Mouse (Mus musculus) brown adipose tissue, adult 24 weeks (tissue): ENCODE results near the gene Grb2. TPM values are rescaled to one million over a fixed set of nuclear protein-coding genes. Genes with fewer than 3 reads are reported as not detected.
A peak's percentile ranks its signal among the peaks of the same experiment; 100 is the strongest.

ENCODE experiments used
- H3K27ac ChIP-seq: fragments of 200-500 bp; replicated peaks from 2 replicates; pipeline ENCODE4 v1.5.1; 2012; ENCODE audit warnings: low read depth, mild to moderate bottlenecking, low read length
- H3K4me1 ChIP-seq: fragments of 200-500 bp; 2 replicates; pipeline ENCODE4 v1.6.1; 2012; ENCODE audit warnings: low read length, mixed read lengths; ENCODE audit not compliant: control insufficient read depth, insufficient read depth, insufficient read length
- H3K4me3 ChIP-seq: fragments of 200-500 bp; 2 replicates; pipeline ENCODE4 v1.5.1; 2012; ENCODE audit warnings: low read depth, mild to moderate bottlenecking, low read length, moderate library complexity; ENCODE audit not compliant: insufficient read depth
- polyA plus RNA-seq: library from polyadenylated mRNA; stranded (reverse); fragments of >200 nt; gene quantifications from 2 replicates; pipeline ENCODE4 v1.2.4, GENCODE M21; 2012; ENCODE audit not compliant: missing spikeins, insufficient read depth, insufficient read length

Grb2 gene
- 29.1 and 32.4 TPM in 2 replicates for polyA plus RNA-seq

DNA sequence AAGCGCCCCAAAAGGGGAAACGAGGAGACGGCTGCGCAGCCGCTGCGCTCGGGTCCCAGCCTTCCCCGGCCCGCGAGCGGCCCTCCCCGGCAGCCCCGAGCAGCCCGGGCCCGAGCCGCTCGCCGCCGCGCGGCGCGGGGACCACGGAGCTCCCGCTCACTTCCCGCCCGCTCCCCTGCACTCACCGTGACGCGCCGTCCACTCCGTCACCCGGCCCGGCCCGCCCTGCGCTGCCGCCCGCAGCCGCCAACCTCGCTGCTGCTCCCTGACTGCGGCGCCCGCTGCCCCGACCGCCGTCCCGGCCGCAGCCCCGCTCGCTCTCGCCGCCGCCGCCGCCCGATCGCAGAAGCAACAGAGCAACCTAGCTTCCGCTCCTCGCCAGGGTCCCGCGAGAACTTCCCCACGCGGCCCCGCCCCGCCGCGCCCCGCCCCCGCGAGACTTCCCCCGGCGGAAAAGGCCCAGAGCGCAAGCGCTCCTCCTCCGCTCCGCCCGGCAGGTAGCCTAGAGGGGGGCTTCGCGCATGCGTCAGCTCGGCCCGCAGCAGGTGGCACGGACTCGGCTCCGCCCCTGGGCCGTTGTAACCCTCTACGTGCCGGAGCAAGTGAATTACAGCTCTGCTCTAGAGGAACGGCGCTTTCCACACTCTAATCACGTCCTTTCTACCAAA is at the start of gene Grb2:
Grb2 (minus strand) TSS at position 389 of the 668 bp plus-strand sequence.
- Histone ChIP-seq H3K4me3 (peak within 1 kb of the TSS; percentile 85), H3K27ac (peak within 1 kb of the TSS; percentile 71), H3K4me1 (peaks cover 10% of the 10 kb centered on the region; the same call in 1 of the 2 replicates)

DNA sequence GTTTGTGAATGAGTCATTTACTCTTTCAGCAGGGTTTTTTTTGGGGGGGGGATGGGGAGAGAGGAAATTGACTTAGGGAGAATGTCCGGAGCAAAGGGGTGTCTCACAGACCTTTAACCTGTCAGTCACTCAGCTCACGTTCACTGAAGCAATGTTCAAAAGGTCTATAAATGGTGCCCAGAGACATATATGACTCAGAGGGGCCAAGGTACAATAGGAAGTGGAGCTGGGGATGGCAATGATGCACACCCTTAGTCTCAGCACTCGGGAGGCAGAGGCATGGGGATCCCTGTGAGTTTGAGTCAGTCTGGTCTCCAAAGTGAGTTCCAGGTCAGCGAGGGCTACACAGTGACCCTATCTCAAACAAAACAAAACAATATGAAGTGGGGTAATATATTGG is 45.1 kb upstream of the Grb2 start:
- no peaks in the 10 kb centered on the region for H3K4me1 ChIP-seq
- H3K4me3 ChIP-seq: no peak overlapping the region
- no peak overlapping the region for H3K27ac ChIP-seq

DNA sequence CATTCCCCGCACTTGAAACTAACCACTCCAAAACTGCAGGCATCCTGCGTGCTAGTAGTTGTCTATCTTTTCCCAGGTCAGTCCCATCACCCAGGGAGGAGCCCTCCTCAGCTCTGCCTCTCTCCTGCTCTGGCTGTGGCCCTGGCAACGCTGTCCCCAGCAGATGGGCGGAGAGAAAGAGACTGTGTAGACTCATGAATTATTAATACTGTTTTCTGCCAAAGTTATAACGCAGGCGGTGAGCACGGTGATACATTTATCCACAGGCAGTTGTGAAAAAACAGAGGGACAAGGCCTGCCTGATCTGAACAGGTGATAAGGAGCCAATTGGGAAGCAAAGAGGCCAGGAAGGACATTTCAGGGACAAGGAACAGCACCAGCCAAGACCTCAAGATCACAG is 44.3 kb upstream of the Grb2 start:
- Histone ChIP-seq H3K27ac (no peak overlapping the region), H3K4me3 (no peak overlapping the region), H3K4me1 (no peaks in the 10 kb centered on the region)

DNA sequence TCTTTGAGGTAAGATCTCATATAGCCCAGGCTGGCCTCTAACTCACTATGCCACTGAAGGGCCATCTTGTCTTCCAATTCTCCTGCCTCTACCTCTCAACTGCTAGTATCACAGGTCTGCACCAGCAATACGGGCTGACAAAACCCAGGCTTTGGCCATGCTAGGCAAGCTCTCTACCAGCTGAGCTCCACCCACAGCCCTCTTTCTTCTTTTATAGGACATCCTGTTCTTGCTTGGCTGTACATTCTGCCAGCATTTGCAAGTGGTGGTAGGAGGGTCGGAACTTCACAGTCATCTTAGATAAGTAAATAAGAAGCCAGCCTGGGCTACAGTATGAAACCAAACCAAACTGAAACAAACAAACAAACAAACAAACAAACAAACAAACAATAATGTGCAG is 43.3 kb upstream of the Grb2 start:
- no peak overlapping the region for H3K4me3 ChIP-seq
- H3K27ac ChIP-seq: no peak overlapping the region
- no peaks in the 10 kb centered on the region for H3K4me1 ChIP-seq

DNA sequence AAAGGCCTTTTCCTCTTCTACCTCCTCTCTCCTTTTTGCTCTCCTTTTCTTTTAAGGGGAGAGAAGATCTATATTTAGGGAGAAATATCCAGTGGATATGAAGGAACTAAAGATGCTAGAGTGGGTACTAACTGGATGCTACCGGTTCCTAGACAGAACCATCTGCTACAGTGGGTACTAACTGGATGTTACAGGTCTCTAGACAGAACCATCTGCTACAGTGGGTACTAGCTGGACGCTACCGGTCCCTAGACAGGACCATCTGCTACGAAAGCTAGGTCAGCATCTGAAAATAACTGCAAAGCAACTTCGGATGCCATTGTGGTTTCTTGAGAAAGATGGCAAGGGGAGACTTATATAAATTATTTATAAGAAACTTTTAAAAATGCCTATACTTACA is 41.4 kb upstream of the Grb2 start:
- Histone ChIP-seq H3K27ac (no peak overlapping the region), H3K4me1 (no peaks in the 10 kb centered on the region), H3K4me3 (no peak overlapping the region)

DNA sequence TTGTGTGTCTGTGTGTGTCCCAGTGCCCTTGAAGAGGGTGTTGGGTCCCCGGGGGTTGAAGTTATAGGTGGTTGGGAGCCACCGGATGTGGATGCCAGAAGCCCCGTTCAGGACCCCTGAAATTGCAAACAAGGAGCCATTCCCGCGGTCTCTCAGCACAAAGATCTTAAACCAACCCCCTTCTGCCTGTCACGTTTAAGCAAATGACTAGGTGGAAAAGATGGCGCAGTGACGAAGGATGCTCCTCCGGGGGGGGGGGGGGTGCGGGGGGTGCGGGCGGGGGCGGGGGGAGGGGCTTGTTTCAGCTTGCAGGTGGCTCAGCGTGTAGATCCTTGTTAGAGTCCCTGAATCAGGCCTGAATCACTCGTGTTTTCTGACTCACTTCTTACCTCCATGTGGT is 39.0 kb upstream of the Grb2 start:
- Histone ChIP-seq H3K27ac (no peak overlapping the region), H3K4me1 (no peaks in the 10 kb centered on the region), H3K4me3 (no peak overlapping the region)

DNA sequence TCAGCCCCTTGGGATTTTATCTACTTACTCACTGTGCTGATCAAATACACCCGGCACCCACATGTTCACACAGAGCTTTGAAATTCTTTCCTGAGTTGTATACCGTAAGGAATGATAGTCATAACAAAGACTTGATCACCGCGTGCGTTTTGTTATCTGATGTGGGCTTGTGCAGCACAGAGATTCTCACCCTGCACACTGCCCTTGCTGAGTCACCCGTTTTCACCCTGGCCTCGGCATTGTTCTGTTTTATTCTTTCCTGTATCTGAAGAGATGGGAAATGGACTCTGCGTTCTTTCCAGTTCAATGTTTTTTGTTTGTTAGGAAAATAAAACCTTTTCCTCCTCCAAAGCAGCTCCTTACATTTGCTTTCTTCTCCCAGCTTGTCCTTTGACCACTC is 38.4 kb upstream of the Grb2 start:
- Histone ChIP-seq H3K27ac (no peak overlapping the region), H3K4me3 (no peak overlapping the region), H3K4me1 (no peaks in the 10 kb centered on the region)

DNA sequence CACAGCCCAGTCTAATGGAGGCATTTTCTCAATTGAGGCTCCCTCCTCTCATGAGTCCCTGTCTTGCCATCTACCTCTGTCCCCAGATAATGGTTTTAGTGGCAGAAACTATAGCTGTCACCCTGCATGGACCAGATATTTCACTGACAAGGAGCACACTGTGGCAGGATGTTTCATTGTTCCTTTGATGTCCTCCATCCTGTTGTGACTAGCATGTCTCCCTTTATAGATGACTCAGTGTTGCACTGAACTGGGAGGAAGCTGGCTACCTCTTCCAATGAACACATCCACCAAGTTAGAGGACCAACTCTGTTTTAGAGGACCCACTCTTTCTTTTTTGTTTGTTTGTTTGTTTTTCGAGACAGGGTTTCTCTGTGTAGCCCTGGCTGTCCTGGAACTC is 37.7 kb upstream of the Grb2 start:
- H3K4me1 ChIP-seq: no peaks in the 10 kb centered on the region
- no peak overlapping the region for H3K27ac ChIP-seq
- no peak overlapping the region for H3K4me3 ChIP-seq

DNA sequence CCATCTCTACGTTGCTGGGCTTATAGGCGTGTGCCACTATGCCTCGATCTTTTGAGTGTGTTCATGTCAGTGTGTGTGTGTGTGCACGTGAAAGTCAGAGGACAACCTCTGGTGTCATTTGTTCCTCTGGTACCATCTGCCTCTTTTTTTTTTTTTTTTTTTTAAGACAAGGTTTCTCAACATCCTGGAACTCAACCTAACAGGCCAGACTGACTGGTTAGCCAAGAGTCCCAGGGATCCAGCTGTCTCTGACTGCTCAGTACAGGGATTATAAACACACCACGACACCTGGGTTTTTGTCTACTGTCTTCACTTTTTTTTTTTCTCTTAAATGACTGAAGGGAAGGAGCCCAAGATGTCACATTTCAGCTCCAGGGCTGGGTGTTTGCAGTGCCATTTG is 36.0 kb upstream of the Grb2 start:
- H3K4me3 ChIP-seq: no peak overlapping the region
- H3K4me1 ChIP-seq: no peaks in the 10 kb centered on the region
- no peak overlapping the region for H3K27ac ChIP-seq

DNA sequence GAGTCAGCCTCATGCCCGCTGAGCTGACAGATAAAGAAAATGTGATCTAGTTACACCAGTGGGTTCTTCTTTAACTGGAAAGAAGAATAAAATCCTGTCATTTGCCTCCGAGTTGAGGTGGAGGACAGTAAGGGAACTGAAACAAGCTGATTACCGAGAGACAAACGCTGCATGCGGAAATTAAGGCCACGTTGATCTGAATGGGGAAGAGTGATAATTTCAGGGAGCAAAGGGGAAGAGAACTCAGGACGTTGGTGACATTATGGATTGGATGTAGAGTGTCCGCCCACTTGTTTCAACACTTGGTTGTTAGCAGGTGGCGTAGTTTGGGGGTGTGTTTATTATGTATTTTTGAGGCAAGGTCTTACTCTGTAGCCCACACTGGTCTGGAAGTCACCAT is 34.5 kb upstream of the Grb2 start:
- Histone ChIP-seq H3K4me1 (no peaks in the 10 kb centered on the region), H3K4me3 (no peak overlapping the region), H3K27ac (no peak overlapping the region)

DNA sequence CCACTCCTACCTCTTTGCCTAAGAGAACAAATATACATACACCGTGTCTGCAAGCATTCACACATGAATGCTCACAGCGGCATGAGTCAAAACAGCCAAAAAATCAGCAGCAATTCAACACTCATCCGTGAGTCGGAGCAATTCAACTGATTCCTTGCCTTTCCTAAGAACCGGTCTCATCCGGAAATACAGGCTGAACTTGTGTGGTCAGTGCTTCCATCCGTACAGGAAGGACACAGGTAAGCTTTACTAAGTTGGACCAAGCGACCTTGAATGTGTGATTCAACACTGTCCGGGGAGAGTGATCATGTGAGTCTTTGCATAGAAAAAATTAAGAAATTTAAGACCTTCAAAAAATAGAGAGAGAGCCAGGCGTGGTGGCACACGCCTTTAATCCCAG is 32.7 kb upstream of the Grb2 start:
- H3K27ac ChIP-seq: no peak overlapping the region
- no peaks in the 10 kb centered on the region for H3K4me1 ChIP-seq
- no peak overlapping the region for H3K4me3 ChIP-seq

DNA sequence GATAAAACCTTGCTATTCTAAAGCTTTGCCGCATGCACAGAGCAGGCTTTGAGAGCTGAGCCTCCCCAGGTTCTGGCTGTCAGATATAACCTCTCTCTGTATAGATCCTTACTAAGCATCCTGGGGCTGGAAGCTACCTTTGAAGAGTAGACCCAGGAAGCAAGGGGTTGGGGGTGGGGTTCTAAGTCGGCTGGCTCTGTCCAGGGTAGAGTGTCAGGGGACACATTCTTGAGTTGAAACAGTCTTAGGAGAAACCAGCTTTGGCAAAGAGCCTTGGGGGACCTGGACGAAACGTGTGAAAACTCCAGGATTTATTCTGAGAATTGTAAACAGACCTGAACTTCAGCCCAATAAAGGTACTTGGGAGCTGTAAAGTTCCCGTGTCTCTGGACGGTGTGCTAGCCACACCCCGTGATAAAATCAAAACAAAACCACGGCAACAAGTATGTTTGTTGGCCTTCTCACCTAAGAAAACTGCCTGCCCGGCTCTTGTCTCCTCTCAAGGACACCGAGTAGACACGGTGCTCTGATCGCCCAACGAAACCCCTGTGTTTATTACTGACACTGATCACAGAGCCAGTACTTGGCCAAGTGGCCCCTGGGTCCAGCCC is 30.0 kb upstream of the Grb2 start:
- Histone ChIP-seq H3K27ac (no peak overlapping the region), H3K4me1 (no peaks in the 10 kb centered on the region), H3K4me3 (no peak overlapping the region)

DNA sequence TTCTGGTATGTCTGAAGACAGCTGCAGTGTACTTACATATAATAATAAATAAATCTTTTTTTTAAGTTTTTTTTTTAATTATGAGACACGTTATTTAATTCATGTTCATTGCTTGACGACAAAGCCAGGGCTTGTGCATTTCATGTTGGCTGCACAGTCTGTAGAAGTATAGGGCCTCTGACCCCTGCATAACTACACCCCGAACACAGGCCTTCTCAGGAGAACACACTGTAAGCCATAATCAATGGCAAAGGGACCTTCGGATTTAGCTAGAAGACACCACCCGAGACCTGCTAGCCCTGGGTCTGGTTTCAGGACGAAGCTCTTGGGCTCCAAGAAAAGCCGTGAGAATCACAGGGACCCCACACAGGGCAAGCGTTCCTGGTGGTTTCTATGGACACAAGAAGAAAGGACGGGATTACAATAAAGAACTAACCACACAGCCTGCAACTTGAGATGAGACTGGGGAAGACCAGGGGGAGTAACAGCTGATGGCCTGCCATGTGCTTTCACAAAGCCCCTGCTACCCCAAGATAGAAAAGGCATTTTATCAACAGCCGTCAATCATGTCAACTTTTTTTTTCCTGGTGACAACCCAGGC is 29.3 kb upstream of the Grb2 start:
- H3K27ac ChIP-seq: no peak overlapping the region
- H3K4me3 ChIP-seq: no peak overlapping the region
- H3K4me1 ChIP-seq: no peaks in the 10 kb centered on the region

DNA sequence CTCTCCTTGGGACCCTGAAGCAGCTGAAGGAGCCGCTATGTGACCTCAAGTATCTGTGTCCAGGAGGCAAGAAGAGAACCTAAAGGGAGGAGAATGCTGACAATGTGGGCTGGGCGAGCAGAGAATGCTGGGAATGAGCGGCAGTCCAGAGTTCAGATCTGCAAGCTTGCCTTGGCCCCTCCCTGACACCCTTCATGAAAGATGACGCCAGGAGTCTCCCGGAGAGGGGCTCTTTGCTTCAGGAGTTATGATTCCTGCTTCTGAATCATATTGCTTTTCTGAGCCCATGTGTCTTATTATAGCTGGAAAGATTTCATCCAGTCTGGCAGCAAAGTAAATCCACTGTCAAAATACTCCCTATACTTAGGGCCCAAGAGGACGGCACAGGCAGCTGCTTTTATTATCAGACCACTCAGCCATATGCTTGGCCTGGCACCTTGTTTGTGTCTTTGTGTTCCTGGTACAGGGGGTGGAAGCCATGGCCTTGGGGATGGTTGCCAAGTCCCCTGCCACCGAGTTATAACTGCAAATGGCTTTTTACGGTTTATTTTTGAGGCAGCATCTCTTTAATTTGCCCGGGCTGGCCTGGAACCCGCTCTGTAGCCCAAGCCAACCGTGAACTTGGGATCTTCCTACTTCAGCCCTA is 25.8 kb upstream of the Grb2 start:
- no peak overlapping the region for H3K27ac ChIP-seq
- no peak overlapping the region for H3K4me3 ChIP-seq
- no peaks in the 10 kb centered on the region for H3K4me1 ChIP-seq

DNA sequence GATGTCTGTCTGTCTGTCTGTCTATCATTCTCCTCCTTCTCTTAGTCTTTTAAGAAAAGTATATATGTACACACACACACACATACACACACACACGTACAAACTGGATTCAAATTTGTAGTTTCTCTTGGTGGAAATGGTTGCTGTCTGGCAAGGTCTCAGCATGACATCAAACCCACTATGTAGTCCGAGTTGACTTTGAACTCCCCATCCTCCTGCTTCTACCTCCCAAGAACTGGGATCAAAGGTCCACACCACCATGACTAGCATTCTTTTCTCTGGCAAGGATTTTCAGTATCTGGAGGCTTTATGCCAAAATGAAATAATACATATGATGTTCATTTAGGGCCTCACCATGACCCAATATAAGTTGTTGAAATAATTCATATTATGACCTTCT is 14.8 kb upstream of the Grb2 start:
- no peaks in the 10 kb centered on the region for H3K4me1 ChIP-seq
- H3K27ac ChIP-seq: peak overlapping the region; percentile 61
- H3K4me3 ChIP-seq: no peak overlapping the region
